Mouse (Mus musculus): ENCODE measurements around the gene Mta2. TPM values are rescaled to one million over a fixed set of nuclear protein-coding genes. Genes with fewer than 3 reads are reported as not detected.

The Mta2 gene
- polyA plus RNA-seq, 1 experiment from 2014 or later, result 126 TPM

- Histone ChIP-seq H3K9ac (no peak overlapping the region), H3K4me3 (no peak overlapping the region), H3K27me3 (no peaks in the 10 kb centered on the region), H3K4me1 (replicated peaks) (0 out of 2 replicates have a peak, but pooled peaks cover 8% of the 10 kb centered on the region), H3K36me3 (no peaks in the 10 kb centered on the region), H3K9me3 (no peaks in the 10 kb centered on the region), H3K4me2 (no peak overlapping the region), H3K27ac (replicated peaks) (no peak overlapping the region)
- 92% methylated on average over 4 of the region's 4 CpGs for WGBS
- no peak for ATAC-seq (ENCODE audit: low read depth)
These were observed 57.5 kb downstream of the Mta2 start for GRCm38 (mm10) chr19:8999223-8999622.

Other genes starting within 250 kb of the Mta2 start
- 149 and 155 TPM in 2 replicates for gene Slc3a2, start 218.5 kb upstream of the Mta2 start, polyA plus RNA-seq (2015; fragmentation: Nextera tagmentation; extraction: Ambion mirVana)
- 84.4 and 87.8 TPM in 2 replicates for gene Wdr74, start 206.0 kb upstream of the Mta2 start, polyA plus RNA-seq (2015; fragmentation: Nextera tagmentation; extraction: Ambion mirVana)
- gene 1700092M07Rik, start 201.2 kb upstream of the Mta2 start, polyA plus RNA-seq (2015; fragmentation: Nextera tagmentation; extraction: Ambion mirVana), result 1.6 and 2.4 TPM in 2 replicates
- 124 and 127 TPM in 2 replicates for gene Stx5a, start 200.5 kb upstream of the Mta2 start, polyA plus RNA-seq (2015; fragmentation: Nextera tagmentation; extraction: Ambion mirVana)
- 161 and 192 TPM in 2 replicates for gene Nxf1, start 184.8 kb upstream of the Mta2 start, polyA plus RNA-seq (2015; fragmentation: Nextera tagmentation; extraction: Ambion mirVana)
- 219 and 253 TPM in 2 replicates for gene Tmem223, start 170.9 kb upstream of the Mta2 start, polyA plus RNA-seq (2015; fragmentation: Nextera tagmentation; extraction: Ambion mirVana)
- gene Tmem179b, start 167.4 kb upstream of the Mta2 start, polyA plus RNA-seq (2015; fragmentation: Nextera tagmentation; extraction: Ambion mirVana), result 39.3 and 41.9 TPM in 2 replicates
- 22.9 and 25.9 TPM in 2 replicates for gene Taf6l, start 155.5 kb upstream of the Mta2 start, polyA plus RNA-seq (2015; fragmentation: Nextera tagmentation; extraction: Ambion mirVana)
- gene Polr2g, start 143.3 kb upstream of the Mta2 start, polyA plus RNA-seq (2015; fragmentation: Nextera tagmentation; extraction: Ambion mirVana), result 167 and 168 TPM in 2 replicates
- 8.2 and 8.6 TPM in 2 replicates for gene Zbtb3, start 139.3 kb upstream of the Mta2 start, polyA plus RNA-seq (2015; fragmentation: Nextera tagmentation; extraction: Ambion mirVana)
- gene Ttc9c, start 122.5 kb upstream of the Mta2 start, polyA plus RNA-seq (2015; fragmentation: Nextera tagmentation; extraction: Ambion mirVana), result 47.6 and 59.0 TPM in 2 replicates
- gene Hnrnpul2, start 121.9 kb upstream of the Mta2 start, polyA plus RNA-seq (2015; fragmentation: Nextera tagmentation; extraction: Ambion mirVana), result 5.3 and 6.0 TPM in 2 replicates
- gene AC129217.1, start 112.1 kb upstream of the Mta2 start, polyA plus RNA-seq (2015; fragmentation: Nextera tagmentation; extraction: Ambion mirVana), result not detected in 2 replicates
- 82.5 and 84.2 TPM in 2 replicates for gene Bscl2, start 104.4 kb upstream of the Mta2 start, polyA plus RNA-seq (2015; fragmentation: Nextera tagmentation; extraction: Ambion mirVana)
- 335 and 393 TPM in 2 replicates for gene Gng3, start 102.7 kb upstream of the Mta2 start, polyA plus RNA-seq (2015; fragmentation: Nextera tagmentation; extraction: Ambion mirVana)
- 0.96 and 1.4 TPM in 2 replicates for gene Lrrn4cl, start 91.1 kb upstream of the Mta2 start, polyA plus RNA-seq (2015; fragmentation: Nextera tagmentation; extraction: Ambion mirVana)
- 166 and 171 TPM in 2 replicates for gene Ubxn1, start 70.4 kb upstream of the Mta2 start, polyA plus RNA-seq (2015; fragmentation: Nextera tagmentation; extraction: Ambion mirVana)
- gene Uqcc3, start 61.0 kb upstream of the Mta2 start, polyA plus RNA-seq (2015; fragmentation: Nextera tagmentation; extraction: Ambion mirVana), result 69.0 and 73.5 TPM in 2 replicates
- 41.1 and 56.4 TPM in 2 replicates for gene Lbhd1, start 58.1 kb upstream of the Mta2 start, polyA plus RNA-seq (2015; fragmentation: Nextera tagmentation; extraction: Ambion mirVana)
- gene Gm49403, start 57.9 kb upstream of the Mta2 start, polyA plus RNA-seq (2015; fragmentation: Nextera tagmentation; extraction: Ambion mirVana), result not detected in 2 replicates
- 55.6 and 58.8 TPM in 2 replicates for gene 1810009A15Rik, start 53.0 kb upstream of the Mta2 start, polyA plus RNA-seq (2015; fragmentation: Nextera tagmentation; extraction: Ambion mirVana)
- 0.27 TPM in 1 of 2 replicates, not detected in the other for gene Gm49416, start 52.9 kb upstream of the Mta2 start, polyA plus RNA-seq (2015; fragmentation: Nextera tagmentation; extraction: Ambion mirVana)
- 31.7 and 36.2 TPM in 2 replicates for gene Ints5, start 48.9 kb upstream of the Mta2 start, polyA plus RNA-seq (2015; fragmentation: Nextera tagmentation; extraction: Ambion mirVana)
- 89.4 and 101 TPM in 2 replicates for gene Ganab, start 43.8 kb upstream of the Mta2 start, polyA plus RNA-seq (2015; fragmentation: Nextera tagmentation; extraction: Ambion mirVana)
- 86.9 and 88.7 TPM in 2 replicates for gene B3gat3, start 21.5 kb upstream of the Mta2 start, polyA plus RNA-seq (2015; fragmentation: Nextera tagmentation; extraction: Ambion mirVana)
- gene Rom1, start 12.5 kb upstream of the Mta2 start, polyA plus RNA-seq (2015; fragmentation: Nextera tagmentation; extraction: Ambion mirVana), result 1.6 and 2.8 TPM in 2 replicates
- 11.8 and 12.2 TPM in 2 replicates for gene Eml3, start 12.3 kb upstream of the Mta2 start, polyA plus RNA-seq (2015; fragmentation: Nextera tagmentation; extraction: Ambion mirVana)
- gene Tut1, start 12.0 kb downstream of the Mta2 start, polyA plus RNA-seq (2015; fragmentation: Nextera tagmentation; extraction: Ambion mirVana), result 29.2 and 30.1 TPM in 2 replicates
- 323 and 328 TPM in 2 replicates for gene Eef1g, start 25.2 kb downstream of the Mta2 start, polyA plus RNA-seq (2015; fragmentation: Nextera tagmentation; extraction: Ambion mirVana)
- 4.8 and 4.9 TPM in 2 replicates for gene Ahnak, start 47.4 kb downstream of the Mta2 start, polyA plus RNA-seq (2015; fragmentation: Nextera tagmentation; extraction: Ambion mirVana)
- not detected in 2 replicates for gene Scgb1a1, start 146.1 kb downstream of the Mta2 start, polyA plus RNA-seq (2015; fragmentation: Nextera tagmentation; extraction: Ambion mirVana)
- gene Asrgl1, start 193.8 kb downstream of the Mta2 start, polyA plus RNA-seq (2015; fragmentation: Nextera tagmentation; extraction: Ambion mirVana), result 18.5 and 21.8 TPM in 2 replicates